Mouse (Mus musculus) effector memory CD4-positive, alpha-beta T cell, adult 5 months (primary cell): ENCODE measurements around the gene Olfr959. TPM values are rescaled to one million over a fixed set of nuclear protein-coding genes. Genes with fewer than 3 reads are reported as not detected.

ENCODE experiments used
- polyA plus RNA-seq: library from polyadenylated mRNA; unstranded; fragments of 100-300 nt; shearing (Covaris generic); gene quantifications from one replicate; pipeline ENCODE4 v1.2.1, GENCODE M21; 2017

Olfr959 gene
- polyA plus RNA-seq, result not detected

DNA sequence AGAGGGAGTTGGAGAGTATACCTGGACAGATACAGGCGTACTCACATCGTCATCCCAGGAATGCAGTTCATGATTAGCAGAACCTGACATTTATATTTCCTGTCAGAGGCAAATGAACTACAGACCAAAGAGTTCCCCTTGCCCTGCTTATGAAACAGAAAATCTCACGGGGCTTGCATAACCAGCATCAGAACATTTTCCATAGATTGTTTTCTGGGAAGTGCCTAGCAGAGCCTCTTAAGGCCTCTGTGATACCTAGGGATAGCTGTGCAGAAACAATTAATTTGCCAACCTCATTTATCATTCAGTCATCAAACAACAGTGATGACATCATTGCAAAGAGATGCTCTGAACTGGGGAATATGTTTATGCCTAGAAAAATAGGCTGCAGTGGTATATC lies at the start of gene Olfr959:
Gene Olfr959 (minus strand): TSS at position 101 of the 400 bp plus-strand sequence.

DNA sequence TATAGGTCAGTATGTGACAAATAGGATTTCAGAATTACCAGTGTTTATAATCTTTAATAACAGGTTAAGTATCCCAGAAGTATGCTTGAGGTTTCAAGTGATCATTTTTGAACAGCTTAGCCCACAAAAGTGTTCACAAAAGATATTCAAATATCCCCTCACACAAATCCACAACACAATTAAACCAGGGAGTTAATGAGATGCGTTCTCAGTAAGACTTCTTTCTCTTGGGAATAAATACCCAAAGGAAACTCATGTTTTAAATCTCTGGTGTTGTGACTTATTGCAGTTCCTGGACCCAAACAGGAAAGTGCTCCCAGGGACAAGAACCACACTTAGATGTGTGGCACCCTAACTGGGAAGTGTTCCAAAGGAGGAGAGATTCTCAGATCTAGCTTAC lies 45.7 kb upstream of the Olfr959 start, which contains the start of gene Olfr960:
Gene Olfr960 (plus strand): TSS at position 301 of the 400 bp plus-strand sequence.

DNA sequence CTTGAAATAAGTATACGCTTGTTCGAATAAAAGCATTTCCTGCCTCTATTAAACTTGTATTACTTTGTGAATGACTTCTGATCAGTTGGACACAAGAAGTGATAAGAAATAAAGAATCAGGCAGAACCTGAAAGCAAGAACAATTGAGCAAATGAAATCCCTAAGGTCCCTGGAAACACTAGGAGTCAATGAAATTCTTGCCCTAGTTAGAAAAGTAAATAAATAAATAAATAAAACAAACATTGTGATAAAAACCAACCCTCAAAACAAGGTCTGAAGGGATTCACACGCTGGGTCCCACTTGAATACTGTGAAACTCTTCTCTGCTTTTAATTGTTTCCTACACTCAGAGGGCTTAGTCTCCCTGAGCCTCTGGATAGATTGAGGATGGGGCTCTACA lies 35.0 kb upstream of the Olfr959 start, which contains the start of gene Olfr148:
Gene Olfr148 (plus strand): TSS at position 301 of the 400 bp plus-strand sequence.

DNA sequence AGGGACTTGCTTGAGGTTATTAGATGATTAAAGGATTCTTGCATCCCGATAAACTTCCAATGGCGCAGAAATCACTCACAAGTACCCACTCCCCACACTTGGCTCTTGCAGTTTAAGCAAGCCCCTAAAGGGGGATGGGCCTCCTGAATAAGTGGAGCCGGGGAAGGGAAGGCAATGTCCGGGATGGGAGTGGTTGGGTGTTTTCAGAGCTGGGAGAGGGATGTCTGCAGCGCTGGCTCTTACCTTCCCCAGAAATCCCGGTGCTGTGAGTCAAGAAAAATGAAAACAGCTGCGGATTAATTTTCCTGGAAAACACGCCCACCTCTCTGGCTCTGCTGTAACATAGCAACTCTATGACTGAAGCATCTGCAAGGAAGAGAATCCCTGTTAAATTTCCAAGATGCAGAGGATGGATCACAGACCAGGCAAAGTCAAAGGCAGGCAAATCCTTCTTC lies 28.7 kb upstream of the Olfr959 start, which contains the start of gene AW551984:
Gene AW551984 (minus strand): TSS at position 405 of the 455 bp plus-strand sequence.

DNA sequence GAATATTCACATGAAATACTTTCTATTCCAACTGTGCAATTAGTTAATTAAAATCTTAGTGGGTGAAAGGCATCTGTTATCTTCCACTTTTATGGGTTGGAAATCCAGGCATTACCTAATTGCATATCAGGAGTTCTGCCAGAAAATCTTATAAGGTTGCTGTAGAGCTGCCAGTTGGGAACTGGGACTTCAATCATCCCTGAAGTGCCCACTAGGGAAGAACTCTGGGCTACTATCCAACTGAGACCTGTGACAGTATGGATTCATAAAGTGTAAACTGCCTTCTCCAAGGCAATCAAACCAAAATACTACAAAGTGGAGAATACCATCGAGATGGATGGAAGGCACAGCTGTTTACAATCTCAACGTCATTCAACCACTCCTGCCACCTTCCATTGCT lies 21.4 kb downstream of the Olfr959 start, which contains the start of gene Olfr958:
Gene Olfr958 (minus strand): TSS at position 109 of the 400 bp plus-strand sequence.

Other genes starting within 250 kb of the Olfr959 start
- not detected for gene Olfr948, start 249.5 kb downstream of the Olfr959 start, polyA plus RNA-seq
- gene Olfr951, start 188.2 kb downstream of the Olfr959 start, polyA plus RNA-seq, result not detected
- not detected for gene Olfr952, start 148.4 kb downstream of the Olfr959 start, polyA plus RNA-seq
- gene Olfr954, start 118.9 kb downstream of the Olfr959 start, polyA plus RNA-seq, result not detected
- not detected for gene Olfr955, start 103.6 kb downstream of the Olfr959 start, polyA plus RNA-seq
- gene Olfr44, start 81.6 kb downstream of the Olfr959 start, polyA plus RNA-seq, result not detected
- gene Olfr957, start 59.8 kb downstream of the Olfr959 start, polyA plus RNA-seq, result not detected
- 0.40 TPM for gene Olfr958, start 21.5 kb downstream of the Olfr959 start, polyA plus RNA-seq
- gene AW551984, start 28.8 kb upstream of the Olfr959 start, polyA plus RNA-seq, result not detected
- gene Olfr148, start 35.1 kb upstream of the Olfr959 start, polyA plus RNA-seq, result not detected
- not detected for gene Olfr960, start 45.8 kb upstream of the Olfr959 start, polyA plus RNA-seq
- gene Olfr961, start 69.5 kb upstream of the Olfr959 start, polyA plus RNA-seq, result not detected
- not detected for gene Olfr963, start 91.6 kb upstream of the Olfr959 start, polyA plus RNA-seq
- not detected for gene Olfr149, start 131.5 kb upstream of the Olfr959 start, polyA plus RNA-seq
- gene Olfr965, start 135.8 kb upstream of the Olfr959 start, polyA plus RNA-seq, result not detected
- not detected for gene Olfr150, start 155.4 kb upstream of the Olfr959 start, polyA plus RNA-seq
- gene Olfr967, start 170.7 kb upstream of the Olfr959 start, polyA plus RNA-seq, result not detected
- gene Olfr968, start 207.7 kb upstream of the Olfr959 start, polyA plus RNA-seq, result not detected
- gene Olfr969, start 215.4 kb upstream of the Olfr959 start, polyA plus RNA-seq, result not detected
- gene Olfr970, start 233.3 kb upstream of the Olfr959 start, polyA plus RNA-seq, result not detected